Mouse (Mus musculus) brain, adult 2 months (tissue): ENCODE data around the gene RPS10-NUDT3.

Experiments used
- DNase-seq: peaks from one replicate; pipeline ENCODE4 v3.0.0; 2011; ENCODE audit warnings: low read depth, low spot score

The RPS10-NUDT3 gene

GRCm38 (mm10) chr17:27555075-27555511 lies 79.9 kb downstream of the RPS10-NUDT3 start:
- DNase-seq = no peak

GRCm38 (mm10) chr17:27554062-27554960 lies 80.7 kb downstream of the RPS10-NUDT3 start:
- no peak for DNase-seq

GRCm38 (mm10) chr17:27552215-27553201 lies 82.5 kb downstream of the RPS10-NUDT3 start:
- DNase-seq = no peak

GRCm38 (mm10) chr17:27551393-27551940 lies 83.6 kb downstream of the RPS10-NUDT3 start:
- DNase-seq = no peak

GRCm38 (mm10) chr17:27549234-27549633 lies 85.8 kb downstream of the RPS10-NUDT3 start:
- no peak for DNase-seq

GRCm38 (mm10) chr17:27547253-27547868 lies 87.7 kb downstream of the RPS10-NUDT3 start:
- DNase-seq = no peak

GRCm38 (mm10) chr17:27546574-27547085 lies 88.4 kb downstream of the RPS10-NUDT3 start:
- DNase-seq = no peak

GRCm38 (mm10) chr17:27545991-27546390 lies 89.0 kb downstream of the RPS10-NUDT3 start:
- no peak for DNase-seq

GRCm38 (mm10) chr17:27544551-27544950 lies 90.5 kb downstream of the RPS10-NUDT3 start:
- peak; percentile 67 for DNase-seq

- DNase-seq = no peak
Measured at GRCm38 (mm10) chr17:27541984-27542383, 93.0 kb downstream of the RPS10-NUDT3 start.

GRCm38 (mm10) chr17:27541261-27541660 lies 93.8 kb downstream of the RPS10-NUDT3 start:
- DNase-seq = no peak

- DNase-seq = peak; percentile 91
Measured at GRCm38 (mm10) chr17:27534718-27535117, 100.3 kb downstream of the RPS10-NUDT3 start.

- no peak for DNase-seq
Measured at GRCm38 (mm10) chr17:27533354-27533753, 101.7 kb downstream of the RPS10-NUDT3 start.

GRCm38 (mm10) chr17:27532095-27532494 lies 102.9 kb downstream of the RPS10-NUDT3 start:
- DNase-seq = no peak
